Mouse (Mus musculus) ES-E14 (cell line): ENCODE measurements around the gene Dapp1.

Experiments used
- CHD2 ChIP-seq: IDR thresholded peaks from 2 replicates; pipeline ENCODE4 v1.6.1; 2014; ENCODE audit warnings: mild to moderate bottlenecking, low read depth, low read length, inconsistent platforms
- HCFC1 ChIP-seq: IDR thresholded peaks from 2 replicates; pipeline ENCODE4 v1.6.1; 2012; ENCODE audit warnings: low read length, inconsistent platforms, borderline replicate concordance; ENCODE audit not compliant: insufficient read depth
- ZC3H11A ChIP-seq: IDR thresholded peaks from 2 replicates; pipeline ENCODE4 v1.6.1; 2012; ENCODE audit warnings: low read depth, mild to moderate bottlenecking, inconsistent platforms, low read length, borderline replicate concordance

DNA sequence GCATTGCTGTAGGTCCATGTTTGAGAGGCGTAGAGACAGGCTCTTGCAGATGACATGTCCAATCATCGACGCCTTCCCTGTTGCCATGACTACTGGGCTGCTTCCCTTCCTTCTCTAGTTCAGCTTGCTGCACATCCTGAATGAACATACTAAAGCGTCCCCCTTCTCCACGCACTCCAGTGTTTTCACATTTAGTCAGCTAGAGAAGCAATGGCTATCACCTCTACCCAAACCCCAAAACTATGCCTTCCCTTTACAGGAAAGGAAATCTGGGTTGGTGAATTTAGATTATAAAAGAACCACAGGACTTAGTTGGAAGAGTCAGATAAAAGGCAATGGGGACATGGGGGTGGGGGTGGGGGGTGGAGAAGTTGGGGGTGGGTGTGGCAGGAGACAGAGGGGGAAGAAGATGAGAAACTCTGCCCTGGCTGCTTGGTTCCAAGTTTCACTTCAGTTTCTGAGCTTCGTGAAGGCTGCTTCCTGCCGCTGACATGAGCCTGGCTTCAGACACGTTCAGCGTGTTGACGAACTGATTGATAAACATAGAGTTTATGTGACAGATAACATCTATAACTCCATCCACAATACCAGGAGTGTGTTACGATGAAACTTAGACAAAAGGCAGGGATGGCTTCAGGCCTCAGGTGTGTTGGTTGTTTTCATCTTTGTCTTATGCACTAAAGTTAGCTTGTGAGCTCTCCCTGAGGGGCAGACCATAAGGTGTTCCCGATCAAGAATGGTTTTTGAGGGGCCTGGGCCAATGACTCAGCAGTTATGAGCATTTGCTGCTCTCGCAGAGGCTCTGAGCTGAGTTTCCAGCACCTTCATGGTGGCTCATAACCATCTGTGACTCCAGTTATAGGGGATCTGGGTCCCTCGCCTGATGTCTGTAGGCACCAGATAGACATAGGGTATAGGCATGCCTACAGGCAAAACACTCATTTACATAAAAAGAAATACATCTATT, 28.1 kb downstream of the Dapp1 start:
- TF ChIP-seq ZC3H11A (no peak), CHD2 (no peak), HCFC1 (no peak)
